ENCODE assay signal across 11 mouse cellular contexts in the genomic region with DNA sequence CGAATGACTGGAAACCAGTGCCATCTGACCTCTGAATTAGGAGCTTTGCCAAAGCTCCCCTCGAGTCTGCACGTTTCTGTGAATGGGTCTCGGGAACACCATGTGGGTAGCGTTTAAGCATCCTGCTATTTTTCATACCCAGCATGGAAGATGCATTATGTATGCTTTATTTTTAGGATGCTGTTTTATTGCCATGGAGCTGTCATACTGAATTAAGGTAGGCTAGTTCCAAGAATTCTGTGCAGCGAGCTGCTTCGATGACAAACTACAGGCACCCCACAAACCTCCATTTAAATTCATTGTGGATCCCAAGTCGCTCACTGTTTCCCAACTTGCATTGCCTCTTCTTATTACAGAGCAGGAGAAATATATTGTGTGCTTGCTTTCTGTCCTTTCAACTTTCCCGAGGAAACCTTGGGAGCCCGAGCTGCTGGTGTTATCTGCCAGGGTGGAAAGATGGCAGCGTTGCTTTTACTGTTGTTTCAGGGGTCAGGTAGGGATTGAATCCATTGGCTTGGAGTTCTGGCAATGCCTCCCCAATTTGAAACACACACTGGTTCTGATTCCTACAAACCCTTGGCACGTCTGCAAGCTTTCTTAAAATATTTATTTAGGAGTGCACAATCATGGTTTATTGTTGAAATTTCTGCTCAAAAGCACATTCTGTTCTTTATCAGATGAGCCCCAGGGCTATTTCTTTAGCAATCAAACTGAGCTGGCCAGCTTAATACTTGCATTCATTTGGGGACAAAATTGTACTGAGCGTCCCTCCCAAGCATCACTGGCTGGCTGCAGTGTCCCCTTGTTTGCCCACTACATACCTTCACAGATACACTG. TPM values are rescaled to one million over a fixed set of nuclear protein-coding genes. Genes with fewer than 3 reads are reported as not detected.
A peak's percentile ranks its signal among the peaks of the same experiment; 100 is the strongest.
DNase-seq lines count a peak whose midpoint lies in the region; ATAC-seq and TF ChIP-seq lines count a peak whose summit lies in the region.
"Had no signal": no experiment of that assay in that cellular context is flagged by ENCODE, and none has a peak within 500 bp of the region (broad histone marks: within the 10 kb centered on the region; RNA-seq: fewer than 3 reads in every experiment).

No protein-coding gene starts in this region.

- DNase-seq in gastrocnemius, adult 2 months: peak; percentile 34
- DNase-seq in gastrocnemius, postnatal 4 days (ENCODE audit: low spot score in 2 of 2): no peak
- DNase-seq in left cerebral cortex, adult 2 months (ENCODE audit: extremely low spot score in 1 of 2, low spot score in 2 of 2): no peak
- DNase-seq in left cerebral cortex, postnatal 4 days: no peak
- peak; percentile 44 for DNase-seq in NIH3T3 (ENCODE audit: low read depth)
- DNase-seq in embryonic facial prominence, embryonic 14.5 days (ENCODE audit: low spot score): peak; percentile 63
- no peak for DNase-seq in adipocyte (ENCODE audit: low spot score)
- DNase-seq: kidney, postnatal 25 days; thymus, adult 2 months had no signal

- peak overlapping the region; percentile 23 for H3K4me3 ChIP-seq in gastrocnemius, adult 2 months
- no peak overlapping the region for H3K4me3 ChIP-seq in left cerebral cortex, adult 2 months
- H3K4me3 ChIP-seq in embryonic facial prominence, embryonic 14.5 days (ENCODE audit: low read depth, low read length): no peak overlapping the region
- H3K4me3 ChIP-seq: lung, embryonic 15.5 days had no signal

- H3K9ac ChIP-seq in embryonic facial prominence, embryonic 14.5 days (ENCODE audit: low read depth, low read length): no peak overlapping the region
- H3K9ac ChIP-seq: lung, embryonic 15.5 days had no signal

- H3K36me3 ChIP-seq in embryonic facial prominence, embryonic 14.5 days (ENCODE audit: control insufficient read depth, insufficient read depth, low read length): no peaks in the 10 kb centered on the region
- H3K36me3 ChIP-seq: lung, embryonic 15.5 days had no signal

- no peaks in the 10 kb centered on the region for H3K27me3 ChIP-seq in embryonic facial prominence, embryonic 14.5 days (replicated peaks; ENCODE audit: control insufficient read depth, insufficient read depth, low read length)
- H3K27me3 ChIP-seq: lung, embryonic 15.5 days had no signal

- H3K4me1 ChIP-seq in embryonic facial prominence, embryonic 14.5 days (ENCODE audit: control insufficient read depth, insufficient read depth, low read length): peaks cover 9% of the 10 kb centered on the region; the same call in 1 of the 2 replicates
- H3K4me1 ChIP-seq: lung, embryonic 15.5 days had no signal

- no peak for ATAC-seq in embryonic facial prominence, embryonic 14.5 days (ENCODE audit: low read depth)
- no peak for ATAC-seq in erythroblast, adult 5-6 weeks (replicated peaks; ENCODE audit: low FRiP score, poor library complexity, severe bottlenecking)

- H3K9me3 ChIP-seq in embryonic facial prominence, embryonic 14.5 days (ENCODE audit: control insufficient read depth, low read length): no peaks in the 10 kb centered on the region
- H3K9me3 ChIP-seq: lung, embryonic 15.5 days had no signal

- H3K4me2 ChIP-seq in embryonic facial prominence, embryonic 14.5 days (ENCODE audit: low read depth, low read length): no peak overlapping the region
- H3K4me2 ChIP-seq: lung, embryonic 15.5 days had no signal

- 60% methylated on average over 13 of the region's 13 CpGs for WGBS in embryonic facial prominence, embryonic 14.5 days

- no peak for TF ChIP-seq CTCF in gastrocnemius, adult 2 months (IDR thresholded peaks at IDR 0.05)
- no peak for TF ChIP-seq CTCF in left cerebral cortex, adult 2 months (IDR thresholded peaks at IDR 0.05)

- H3K27ac ChIP-seq in gastrocnemius, adult 2 months: peak overlapping the region; percentile 66
- H3K27ac ChIP-seq in left cerebral cortex, adult 2 months: peak overlapping the region; percentile 63
- H3K27ac ChIP-seq in embryonic facial prominence, embryonic 14.5 days (replicated peaks; ENCODE audit: low read depth, low read length): peak overlapping the region; percentile 52; the same call in 1 of the 2 replicates
- H3K27ac ChIP-seq: lung, embryonic 15.5 days had no signal

- intact Hi-C loops in gastrocnemius, adult 2 months (cut with DNase I): no loop called here
- intact Hi-C loops in left cerebral cortex, adult 2 months (cut with DNase I): no loop called here
- intact Hi-C loops in left cerebral cortex, postnatal 4 days (cut with DNase I): no loop called here

RNA-seq across cellular contexts. Expression of gene Fam198b, which starts 13.4 kb away (rescaled TPM):
- total RNA-seq in gastrocnemius, adult 2 months (2021): 1 to 10 TPM; 5.7 to 7.1 TPM
- total RNA-seq in gastrocnemius, postnatal 4 days (2021): 10 to 100 TPM; 55.4 to 71.6 TPM
- 1 to 10 TPM; 7.3 to 8.5 TPM for total RNA-seq in left cerebral cortex, adult 2 months (2021)
- 1 to 10 TPM; 3.4 to 4.1 TPM for total RNA-seq in left cerebral cortex, postnatal 4 days (2021)
- polyA plus RNA-seq in embryonic facial prominence, embryonic 14.5 days (2014; fragmentation: Nextera tagmentation; extraction: Ambion mirVana): 9.3 and 9.4 TPM in 2 replicates
- total RNA-seq in erythroblast, adult 5-6 weeks (2015; ENCODE audit: low replicate concordance): 0.38 TPM in 1 of 2 replicates, not detected in the other
- total RNA-seq in erythroblast, adult 5-6 weeks (2017; ENCODE audit: low replicate concordance): not detected in 2 replicates

RNA-seq across cellular contexts. Expression of gene Tmem144, which starts 45.2 kb away (rescaled TPM):
- total RNA-seq in gastrocnemius, adult 2 months (2021): 1 to 10 TPM in 1 of 2 experiments, under 1 TPM in 1; 0.74 to 2.7 TPM
- 1 to 10 TPM; 1.9 to 2.6 TPM for total RNA-seq in gastrocnemius, postnatal 4 days (2021)
- 10 to 100 TPM; 10.5 to 12.0 TPM for total RNA-seq in left cerebral cortex, adult 2 months (2021)
- 1 to 10 TPM; 2.8 to 3.6 TPM for total RNA-seq in left cerebral cortex, postnatal 4 days (2021)
- 3.3 and 4.6 TPM in 2 replicates for polyA plus RNA-seq in embryonic facial prominence, embryonic 14.5 days (2014; fragmentation: Nextera tagmentation; extraction: Ambion mirVana)
- 3.5 TPM in 1 of 2 replicates, not detected in the other for total RNA-seq in erythroblast, adult 5-6 weeks (2015; ENCODE audit: low replicate concordance)
- not detected in 2 replicates for total RNA-seq in erythroblast, adult 5-6 weeks (2017; ENCODE audit: low replicate concordance)

Comparison
In these comparisons a context has a peak if more than half of its experiments do, and no peak if none do; other contexts are left out.
1. DNase-seq: peak in gastrocnemius, adult 2 months (single experiment), NIH3T3 (single experiment) and embryonic facial prominence, embryonic 14.5 days (single experiment); none in gastrocnemius, postnatal 4 days (0 of 2), left cerebral cortex, adult 2 months (0 of 2), left cerebral cortex, postnatal 4 days (single experiment) and adipocyte (single experiment).
2. RNA of gene Fam198b, which starts 13.4 kb away (total RNA-seq): 55.4 to 71.6 TPM in gastrocnemius, postnatal 4 days; 7.3 to 8.5 TPM in left cerebral cortex, adult 2 months, 5.7 to 7.1 TPM in gastrocnemius, adult 2 months, 3.4 to 4.1 TPM in left cerebral cortex, postnatal 4 days and 0.38 TPM in erythroblast, adult 5-6 weeks; every median in the first group is over 4 times any median in the second.
3. Peak in every context shown above with its lines, with median percentiles within 50 percentile points of each other: H3K27ac ChIP-seq.